Mouse (Mus musculus) cerebellum, postnatal 14 days (tissue): ENCODE results near the gene Lcn9.

ENCODE experiments used
- DNase-seq, 2 experiments: peaks; one replicate each; pipeline ENCODE4 v3.0.0; 2021; ENCODE audit warnings: mixed read lengths in 2 of 2

Lcn9 gene

GRCm38 (mm10) chr2:25850330-25850729, 27.4 kb downstream of the Lcn9 start:
- DNase-seq: peak; percentile 72 to 84

- DNase-seq: peak; percentile 49 to 61
These were observed 29.7 kb downstream of the Lcn9 start for GRCm38 (mm10) chr2:25852626-25853025.

- no peak for DNase-seq
These were observed 31.0 kb downstream of the Lcn9 start for GRCm38 (mm10) chr2:25853998-25854397.

GRCm38 (mm10) chr2:25859891-25860290, 36.9 kb downstream of the Lcn9 start:
- DNase-seq: no peak

DNA sequence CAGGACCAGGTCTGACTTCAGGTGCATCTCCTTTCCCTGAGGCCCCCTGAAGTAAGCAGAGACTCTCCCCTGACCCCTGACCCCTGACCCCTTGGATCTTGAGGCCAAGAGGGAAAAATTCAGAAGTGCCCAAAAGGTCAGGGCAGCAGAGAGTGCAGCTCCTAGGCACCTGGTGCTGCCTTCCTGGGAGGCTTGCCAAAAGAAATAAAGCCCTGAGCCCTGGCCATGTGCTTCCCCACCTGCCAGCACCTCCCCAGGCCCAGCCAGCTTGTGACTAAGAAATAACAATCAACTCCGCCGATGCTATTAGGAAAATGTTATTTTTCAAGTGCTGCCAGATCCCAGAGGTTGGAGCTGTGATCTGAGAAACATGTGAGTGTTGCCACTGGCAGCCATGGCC, 39.1 kb downstream of the Lcn9 start:
- peak in 1 of 2 experiments; percentile 34 for DNase-seq

DNA sequence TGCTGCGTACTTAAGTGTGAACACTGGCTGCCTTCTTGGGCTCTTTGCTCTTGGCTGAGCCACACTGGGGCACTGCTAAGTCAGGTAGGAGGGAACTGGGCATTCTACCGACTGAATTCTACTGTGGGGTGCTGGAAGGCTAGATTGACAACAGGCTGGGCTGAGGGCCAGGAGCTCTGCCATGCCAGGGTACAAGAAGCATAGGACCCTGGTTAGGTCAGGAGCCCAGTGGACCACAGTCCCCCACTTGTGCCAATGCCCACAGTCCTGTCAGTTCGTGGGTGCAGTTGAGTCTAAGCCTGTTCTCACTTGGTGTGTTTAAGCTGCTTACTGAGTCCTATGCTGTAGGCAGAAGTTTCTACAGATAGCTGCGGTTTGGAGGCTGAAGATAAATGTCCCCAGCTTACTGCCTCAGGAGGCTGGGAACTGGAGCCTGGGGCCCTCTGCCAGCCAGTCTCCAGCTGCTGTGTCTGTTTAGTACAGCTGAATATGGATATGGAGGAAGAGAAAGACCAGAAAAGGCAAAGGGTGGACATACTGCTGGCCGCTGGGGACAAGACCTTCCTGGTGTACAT, 39.8 kb downstream of the Lcn9 start:
- peak; percentile 58 to 64 for DNase-seq

GRCm38 (mm10) chr2:25863337-25864131, 40.6 kb downstream of the Lcn9 start, which contains the start of gene Kcnt1:
Kcnt1 (plus strand) TSS chr2:25863734.
- DNase-seq: peak; percentile 83 to 85

- peak; percentile 49 to 50 for DNase-seq
These were observed 41.3 kb downstream of the Lcn9 start for GRCm38 (mm10) chr2:25864230-25864629.

- DNase-seq: peak; percentile 62 to 72
These were observed 42.5 kb downstream of the Lcn9 start for GRCm38 (mm10) chr2:25865412-25865811.

DNA sequence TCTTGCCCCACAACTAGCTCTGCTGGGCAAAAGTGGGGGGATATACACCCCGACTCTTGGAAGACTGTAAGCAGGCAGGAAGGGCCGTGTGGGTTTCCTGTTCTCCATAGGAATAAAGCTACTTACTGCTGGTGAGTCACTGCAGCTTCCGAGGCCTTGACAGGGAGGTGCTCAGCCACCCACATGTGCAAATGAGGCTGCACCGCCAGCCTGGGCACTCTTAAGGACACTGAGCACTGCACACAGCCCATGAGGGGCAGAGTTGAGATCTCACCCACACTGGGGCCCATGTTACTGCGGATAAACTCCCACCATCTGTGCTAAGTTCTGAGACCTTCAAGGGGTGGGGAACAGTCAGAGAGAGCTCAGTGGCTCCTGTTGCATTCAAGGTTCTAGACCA, 43.7 kb downstream of the Lcn9 start:
- no peak for DNase-seq
